Mouse (Mus musculus): ENCODE data around the gene Dhx32. TPM values are rescaled to one million over a fixed set of nuclear protein-coding genes. Genes with fewer than 3 reads are reported as not detected.

Dhx32 gene
- polyA plus RNA-seq, 1 experiment from 2014 or later, result 32.7 TPM

DNA sequence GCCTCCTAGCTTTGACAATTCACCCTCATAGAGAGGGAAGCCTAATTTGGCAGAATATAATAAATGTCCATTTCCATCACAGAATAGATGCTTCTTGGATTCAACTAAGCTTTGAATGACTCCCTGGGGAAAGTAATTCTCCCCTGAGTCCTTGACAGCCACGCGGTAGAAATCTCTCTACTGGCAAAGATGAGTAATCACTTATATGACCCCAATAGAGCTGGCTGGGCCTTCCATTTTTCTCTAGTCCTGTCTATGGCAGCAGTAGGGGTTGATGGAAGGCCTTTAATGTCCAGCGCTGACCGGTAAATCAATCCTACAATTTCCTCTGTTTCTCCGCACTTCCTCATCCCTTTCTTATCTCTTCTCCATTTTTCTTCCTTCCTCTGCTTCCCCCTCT, 7.3 kb downstream of the Dhx32 start:
- Histone ChIP-seq H3K27ac (replicated peaks in 1 of 2; ENCODE audit: control insufficient read depth in 1 of 2, insufficient read depth in 1 of 2, low read depth in 2 of 2, low read length in 2 of 2) (no peak overlapping the region), H3K9me3 (ENCODE audit: control insufficient read depth, low read length) (no peaks in the 10 kb centered on the region), H3K27me3 (ENCODE audit: control insufficient read depth, insufficient read depth, low read length) (no peaks in the 10 kb centered on the region), H3K9ac (ENCODE audit: low read length) (no peak overlapping the region), H3K4me1 (ENCODE audit: control insufficient read depth in 2 of 2, insufficient read depth in 2 of 2, low read length in 2 of 2) (peaks cover 7 to 18% of the 10 kb centered on the region in 2 experiments), H3K4me2 (ENCODE audit: low read length) (peak overlapping the region; percentile 91), H3K4me3 (ENCODE audit: control insufficient read depth in 1 of 2, insufficient read depth in 1 of 2, low read depth in 1 of 2, low read length in 2 of 2) (no peak overlapping the region), H3K36me3 (ENCODE audit: control insufficient read depth, insufficient read depth, low read length) (no peaks in the 10 kb centered on the region)
- no peak for ATAC-seq (ENCODE audit: insufficient number of reproducible peaks, insufficient read depth, low FRiP score, low read depth)
- 61% methylated on average over 5 of the region's 5 CpGs for WGBS

DNA sequence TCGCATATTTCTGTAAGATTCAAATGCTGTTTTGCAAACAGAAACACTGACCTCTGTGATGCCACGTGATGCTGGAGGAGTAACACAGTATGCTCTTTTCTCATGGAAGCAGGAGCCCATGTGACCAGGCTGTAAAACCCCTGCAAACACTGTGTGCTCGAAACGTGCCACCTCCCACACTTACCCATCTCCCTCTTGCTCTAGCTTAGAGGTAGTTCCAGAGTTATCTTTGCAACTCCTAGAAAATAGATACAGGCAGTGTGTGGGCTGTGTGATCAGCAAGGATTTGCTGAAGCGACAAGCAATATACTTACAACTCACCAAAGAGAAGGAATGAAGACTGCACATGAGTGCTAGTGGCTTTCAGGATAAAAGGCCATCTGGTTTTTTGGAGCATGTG, 14.0 kb downstream of the Dhx32 start:
- no peak overlapping the region for H3K4me2 ChIP-seq (ENCODE audit: low read length)
- WGBS, result 67% methylated on average over 5 of the region's 5 CpGs
- ATAC-seq (ENCODE audit: insufficient number of reproducible peaks, insufficient read depth, low FRiP score, low read depth), result no peak

DNA sequence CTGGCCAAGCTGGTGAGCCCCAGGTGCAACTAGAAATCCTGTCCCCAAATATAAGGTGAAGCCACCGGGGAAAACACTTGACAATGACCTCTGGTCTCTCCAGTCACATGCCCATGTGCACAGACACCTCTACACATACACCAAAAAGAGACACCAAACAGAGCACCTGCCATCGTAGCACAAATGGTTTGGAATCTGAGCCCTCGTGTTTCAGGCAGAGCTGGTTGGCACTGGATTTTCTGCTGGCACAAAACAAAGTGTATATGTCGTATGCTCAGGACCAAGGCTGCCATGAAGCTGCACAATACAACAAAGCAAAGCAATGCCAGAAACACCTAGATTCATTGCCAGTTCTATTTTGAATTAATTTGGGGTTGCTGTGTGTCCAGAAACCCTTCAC, 14.5 kb downstream of the Dhx32 start:
- H3K4me3 ChIP-seq (ENCODE audit: control insufficient read depth in 1 of 2, insufficient read depth in 1 of 2, low read depth in 1 of 2, low read length in 2 of 2), result no peak overlapping the region
- 69% methylated on average over 4 of the region's 4 CpGs for WGBS
- H3K4me2 ChIP-seq (ENCODE audit: low read length), result no peak overlapping the region
- H3K27ac ChIP-seq (replicated peaks in 1 of 2; ENCODE audit: control insufficient read depth in 1 of 2, insufficient read depth in 1 of 2, low read depth in 2 of 2, low read length in 2 of 2), result no peak overlapping the region
- H3K27me3 ChIP-seq (ENCODE audit: control insufficient read depth, insufficient read depth, low read length), result no peaks in the 10 kb centered on the region
- no peak overlapping the region for H3K9ac ChIP-seq (ENCODE audit: low read length)
- H3K36me3 ChIP-seq (ENCODE audit: control insufficient read depth, insufficient read depth, low read length), result no peaks in the 10 kb centered on the region
- ATAC-seq (ENCODE audit: insufficient number of reproducible peaks, insufficient read depth, low FRiP score, low read depth), result no peak
- no peaks in the 10 kb centered on the region for H3K9me3 ChIP-seq (ENCODE audit: control insufficient read depth, low read length)
- H3K4me1 ChIP-seq (ENCODE audit: control insufficient read depth in 2 of 2, insufficient read depth in 2 of 2, low read length in 2 of 2), result peaks cover 0 to 7% of the 10 kb centered on the region in 2 experiments; a peak in 2 of 4 replicates

More for the DNA sequence above, 14.0 kb downstream of the Dhx32 start:
- H3K4me1 ChIP-seq (ENCODE audit: control insufficient read depth in 2 of 2, insufficient read depth in 2 of 2, low read length in 2 of 2), result peaks cover 0 to 7% of the 10 kb centered on the region in 2 experiments; a peak in 2 of 4 replicates
- H3K9ac ChIP-seq (ENCODE audit: low read length), result no peak overlapping the region
- H3K4me3 ChIP-seq (ENCODE audit: control insufficient read depth in 1 of 2, insufficient read depth in 1 of 2, low read depth in 1 of 2, low read length in 2 of 2), result no peak overlapping the region
- H3K36me3 ChIP-seq (ENCODE audit: control insufficient read depth, insufficient read depth, low read length), result no peaks in the 10 kb centered on the region
- no peak overlapping the region for H3K27ac ChIP-seq (replicated peaks in 1 of 2; ENCODE audit: control insufficient read depth in 1 of 2, insufficient read depth in 1 of 2, low read depth in 2 of 2, low read length in 2 of 2)
- no peaks in the 10 kb centered on the region for H3K27me3 ChIP-seq (ENCODE audit: control insufficient read depth, insufficient read depth, low read length)
- H3K9me3 ChIP-seq (ENCODE audit: control insufficient read depth, low read length), result no peaks in the 10 kb centered on the region

DNA sequence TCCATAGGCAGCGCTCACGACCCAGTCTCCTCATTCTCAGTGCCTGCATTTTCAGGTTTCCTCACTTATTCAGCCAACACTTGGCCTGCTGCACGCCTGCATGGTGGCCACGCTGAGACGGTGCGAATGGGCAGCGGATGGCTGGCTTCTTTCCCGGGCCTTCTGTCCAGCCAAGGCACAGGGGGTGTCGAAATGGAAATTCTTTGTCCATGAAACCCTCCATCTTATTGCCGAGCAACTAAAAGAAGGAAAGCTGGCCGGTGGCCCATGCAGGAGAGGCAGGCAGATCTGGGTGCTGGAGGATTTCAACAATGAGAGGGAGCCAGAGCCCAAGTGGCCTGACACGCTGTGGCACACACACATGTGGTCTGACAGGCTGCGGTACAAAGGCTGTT, 16.7 kb downstream of the Dhx32 start:
- Histone ChIP-seq H3K4me2 (ENCODE audit: low read length) (no peak overlapping the region), H3K9ac (ENCODE audit: low read length) (no peak overlapping the region), H3K36me3 (ENCODE audit: control insufficient read depth, insufficient read depth, low read length) (no peaks in the 10 kb centered on the region), H3K4me3 (ENCODE audit: control insufficient read depth in 1 of 2, insufficient read depth in 1 of 2, low read depth in 1 of 2, low read length in 2 of 2) (no peak overlapping the region), H3K27me3 (ENCODE audit: control insufficient read depth, insufficient read depth, low read length) (no peaks in the 10 kb centered on the region), H3K4me1 (ENCODE audit: control insufficient read depth in 2 of 2, insufficient read depth in 2 of 2, low read length in 2 of 2) (peaks cover 0 to 7% of the 10 kb centered on the region in 2 experiments; a peak in 2 of 4 replicates), H3K9me3 (ENCODE audit: control insufficient read depth, low read length) (peaks cover 6% of the 10 kb centered on the region), H3K27ac (replicated peaks in 1 of 2; ENCODE audit: control insufficient read depth in 1 of 2, insufficient read depth in 1 of 2, low read depth in 2 of 2, low read length in 2 of 2) (0 out of 4 replicates have a peak overlapping the region, but pooled peaks of 1 of the 2 experiments have one; percentile 14)
- peak; percentile 40; the same call in 1 of the 2 replicates for ATAC-seq (ENCODE audit: insufficient number of reproducible peaks, insufficient read depth, low FRiP score, low read depth)
- WGBS, result 74% methylated on average over 13 of the region's 13 CpGs

DNA sequence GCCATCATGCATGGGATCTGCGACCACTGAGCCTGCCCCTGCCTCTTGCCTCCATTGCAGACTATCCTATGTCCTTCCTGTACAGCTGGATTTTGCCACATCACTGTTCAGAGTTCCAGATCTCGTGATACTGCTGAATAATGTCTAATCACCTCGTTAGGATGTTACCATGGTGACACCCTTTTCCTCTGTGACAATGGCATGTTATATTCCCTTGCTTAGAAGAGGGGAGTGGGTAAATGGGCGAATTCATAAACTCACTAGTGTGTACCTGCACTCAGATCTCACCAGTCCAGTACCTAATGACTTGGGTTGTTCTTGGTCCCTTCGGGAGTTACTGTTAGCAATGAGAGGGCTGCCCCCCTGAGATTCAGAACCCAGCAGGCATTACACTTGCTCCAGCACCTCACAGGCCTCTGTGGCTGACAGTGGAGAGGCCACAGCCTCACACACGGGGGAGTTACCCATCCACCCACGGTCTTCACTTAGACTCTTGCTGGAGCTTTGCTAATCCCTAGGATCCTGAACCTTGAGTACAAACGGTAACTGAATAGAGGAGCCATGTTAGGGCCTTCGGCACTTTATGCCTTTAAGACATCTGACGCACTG, 17.2 kb downstream of the Dhx32 start:
- 0 out of 4 replicates have a peak overlapping the region, but pooled peaks of 1 of the 2 experiments have one; percentile 14 for H3K27ac ChIP-seq (replicated peaks in 1 of 2; ENCODE audit: control insufficient read depth in 1 of 2, insufficient read depth in 1 of 2, low read depth in 2 of 2, low read length in 2 of 2)
- H3K9ac ChIP-seq (ENCODE audit: low read length), result no peak overlapping the region
- H3K4me1 ChIP-seq (ENCODE audit: control insufficient read depth in 2 of 2, insufficient read depth in 2 of 2, low read length in 2 of 2), result peaks cover under 1 to 7% of the 10 kb centered on the region in 2 experiments; a peak in 2 of 4 replicates
- 78% methylated on average over 10 of the region's 10 CpGs for WGBS
- H3K36me3 ChIP-seq (ENCODE audit: control insufficient read depth, insufficient read depth, low read length), result no peaks in the 10 kb centered on the region
- H3K27me3 ChIP-seq (ENCODE audit: control insufficient read depth, insufficient read depth, low read length), result no peaks in the 10 kb centered on the region
- ATAC-seq (ENCODE audit: insufficient number of reproducible peaks, insufficient read depth, low FRiP score, low read depth), result no peak; the same call in 1 of the 2 replicates
- H3K4me2 ChIP-seq (ENCODE audit: low read length), result no peak overlapping the region
- no peak overlapping the region for H3K4me3 ChIP-seq (ENCODE audit: control insufficient read depth in 1 of 2, insufficient read depth in 1 of 2, low read depth in 1 of 2, low read length in 2 of 2)
- peaks cover 6% of the 10 kb centered on the region for H3K9me3 ChIP-seq (ENCODE audit: control insufficient read depth, low read length)

DNA sequence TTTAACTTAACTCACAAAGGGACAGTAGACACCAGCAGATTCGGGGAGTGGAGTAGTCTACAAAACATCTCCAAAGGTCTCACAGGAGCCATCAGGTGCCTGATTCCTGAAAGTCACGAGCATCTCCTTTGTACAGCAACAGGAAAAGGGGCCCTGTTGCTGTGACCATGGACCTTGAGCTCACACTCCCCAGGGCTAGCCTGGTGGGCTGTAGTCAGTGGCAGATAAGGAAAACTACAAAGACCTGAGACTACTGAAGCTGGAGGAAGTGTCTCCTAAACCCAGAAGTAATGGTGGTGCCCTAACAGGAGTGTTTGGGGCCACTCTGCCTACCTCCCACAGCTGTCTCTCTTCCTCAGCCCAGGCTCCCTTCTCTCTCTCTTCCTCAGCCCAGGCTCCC, 18.1 kb downstream of the Dhx32 start:
- Histone ChIP-seq H3K27ac (replicated peaks in 1 of 2; ENCODE audit: control insufficient read depth in 1 of 2, insufficient read depth in 1 of 2, low read depth in 2 of 2, low read length in 2 of 2) (no peak overlapping the region), H3K9ac (ENCODE audit: low read length) (no peak overlapping the region), H3K36me3 (ENCODE audit: control insufficient read depth, insufficient read depth, low read length) (0 out of 2 replicates have a peak, but pooled peaks cover under 1% of the 10 kb centered on the region), H3K9me3 (ENCODE audit: control insufficient read depth, low read length) (peaks cover 6% of the 10 kb centered on the region), H3K4me2 (ENCODE audit: low read length) (no peak overlapping the region), H3K27me3 (ENCODE audit: control insufficient read depth, insufficient read depth, low read length) (no peaks in the 10 kb centered on the region), H3K4me1 (ENCODE audit: control insufficient read depth in 2 of 2, insufficient read depth in 2 of 2, low read length in 2 of 2) (peaks cover 9 to 12% of the 10 kb centered on the region in 2 experiments), H3K4me3 (ENCODE audit: control insufficient read depth in 1 of 2, insufficient read depth in 1 of 2, low read depth in 1 of 2, low read length in 2 of 2) (no peak overlapping the region)
- 77% methylated on average over 2 of the region's 2 CpGs for WGBS
- ATAC-seq (ENCODE audit: insufficient number of reproducible peaks, insufficient read depth, low FRiP score, low read depth), result no peak

DNA sequence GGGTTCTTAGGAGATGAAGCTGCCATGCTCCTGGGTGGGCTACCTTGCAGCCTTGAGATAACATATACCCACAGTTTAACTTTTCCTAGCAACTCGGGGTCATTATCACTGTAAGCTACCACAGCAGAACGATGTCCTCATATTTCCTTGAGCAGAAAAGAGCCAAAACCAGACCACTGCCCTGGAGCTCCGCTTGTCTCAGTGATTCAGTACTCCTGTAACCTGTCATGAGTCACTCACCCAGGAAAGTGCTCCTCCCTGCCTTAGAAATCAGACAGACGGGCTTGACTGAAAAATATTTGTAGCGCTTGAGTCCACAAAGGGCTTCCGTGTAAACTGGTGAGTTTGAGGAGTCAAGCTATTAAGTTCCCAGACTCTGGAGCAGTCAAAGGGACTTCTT, 19.8 kb downstream of the Dhx32 start:
- Histone ChIP-seq H3K9me3 (ENCODE audit: control insufficient read depth, low read length) (peaks cover 6% of the 10 kb centered on the region), H3K9ac (ENCODE audit: low read length) (no peak overlapping the region), H3K36me3 (ENCODE audit: control insufficient read depth, insufficient read depth, low read length) (0 out of 2 replicates have a peak, but pooled peaks cover 12% of the 10 kb centered on the region), H3K4me2 (ENCODE audit: low read length) (no peak overlapping the region), H3K4me1 (ENCODE audit: control insufficient read depth in 2 of 2, insufficient read depth in 2 of 2, low read length in 2 of 2) (peaks cover 14 to 20% of the 10 kb centered on the region in 2 experiments), H3K27me3 (ENCODE audit: control insufficient read depth, insufficient read depth, low read length) (no peaks in the 10 kb centered on the region), H3K4me3 (ENCODE audit: control insufficient read depth in 1 of 2, insufficient read depth in 1 of 2, low read depth in 1 of 2, low read length in 2 of 2) (no peak overlapping the region), H3K27ac (replicated peaks in 1 of 2; ENCODE audit: control insufficient read depth in 1 of 2, insufficient read depth in 1 of 2, low read depth in 2 of 2, low read length in 2 of 2) (no peak overlapping the region)
- 51% methylated on average over 6 of the region's 6 CpGs for WGBS
- no peak for ATAC-seq (ENCODE audit: insufficient number of reproducible peaks, insufficient read depth, low FRiP score, low read depth)
